Mouse (Mus musculus): ENCODE measurements at regions not wholly inside any gene's neighbourhood (a gene's known extent, or its start where the extent isn't known, plus 50 kb on each side); places are given as distances from the start of the nearest gene placed in this dataset.

GRCm38 (mm10) chr10:84163752-84164151 lies 276.6 kb downstream of the Nuak1 start:
- no peak for TF ChIP-seq CTCF (IDR thresholded peaks at IDR 0.05; ENCODE audit: low read depth, low read length)
- no peak for TF ChIP-seq GATA1 (IDR thresholded peaks at IDR 0.05; ENCODE audit: borderline replicate concordance, low read length)
- no peak for TF ChIP-seq POLR2AphosphoS5 (IDR thresholded peaks at IDR 0.05; ENCODE audit: insufficient replicate concordance, low read depth, low read length)
- TF ChIP-seq TAL1 (conservative IDR thresholded peaks at IDR 0.05; ENCODE audit: low read depth, low read length): no peak
- TF ChIP-seq GATA2 (IDR thresholded peaks at IDR 0.05; ENCODE audit: borderline replicate concordance, low read depth, low read length): no peak

Measured in G1E (cell line).